Mouse (Mus musculus): ENCODE results near the gene Card6.
"Not testable (repeated sequence)": the region's sequence is repeated elsewhere in the genome, so short reads cannot be mapped to it uniquely, and the experiment has no call there.

Card6 gene

DNA sequence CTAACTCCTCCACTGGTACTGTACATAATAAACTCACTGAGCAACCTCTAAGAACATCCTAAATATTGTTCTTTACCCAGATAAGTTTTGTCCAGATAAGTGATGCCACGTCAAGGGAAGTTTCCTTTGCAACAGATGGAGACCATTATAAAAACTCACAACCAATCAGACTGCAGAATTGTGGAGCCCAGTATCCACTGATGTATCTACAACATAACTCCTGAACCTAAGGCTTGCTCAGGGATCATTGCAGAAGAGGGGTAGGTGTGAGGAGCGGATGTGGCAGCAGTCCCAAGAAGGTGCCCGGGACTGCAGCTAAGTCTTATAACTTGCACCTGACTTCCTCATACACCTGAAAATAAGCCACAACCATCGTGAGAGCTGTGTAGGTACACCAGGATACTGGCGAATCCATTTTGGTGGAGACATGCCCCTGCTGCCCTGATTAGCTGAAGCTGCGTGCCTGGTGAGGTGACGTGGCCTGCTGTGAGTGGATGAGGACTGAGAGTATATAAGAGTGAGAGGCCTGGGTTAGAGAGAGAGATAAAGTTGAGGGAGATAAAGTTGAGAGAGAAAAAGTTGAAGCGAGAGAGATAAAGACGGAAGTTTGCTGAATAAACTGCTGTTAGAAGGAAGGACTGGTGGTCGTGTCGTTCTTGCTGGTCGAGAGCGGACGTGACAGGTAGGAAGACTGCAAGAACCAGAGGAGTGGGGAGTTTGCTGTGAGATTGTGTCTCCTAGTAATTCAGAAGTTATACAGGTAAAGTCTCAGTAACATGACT, 22.7 kb upstream of the Card6 start:
- DNase-seq (ENCODE audit: low spot score): not testable (repeated sequence)

DNA sequence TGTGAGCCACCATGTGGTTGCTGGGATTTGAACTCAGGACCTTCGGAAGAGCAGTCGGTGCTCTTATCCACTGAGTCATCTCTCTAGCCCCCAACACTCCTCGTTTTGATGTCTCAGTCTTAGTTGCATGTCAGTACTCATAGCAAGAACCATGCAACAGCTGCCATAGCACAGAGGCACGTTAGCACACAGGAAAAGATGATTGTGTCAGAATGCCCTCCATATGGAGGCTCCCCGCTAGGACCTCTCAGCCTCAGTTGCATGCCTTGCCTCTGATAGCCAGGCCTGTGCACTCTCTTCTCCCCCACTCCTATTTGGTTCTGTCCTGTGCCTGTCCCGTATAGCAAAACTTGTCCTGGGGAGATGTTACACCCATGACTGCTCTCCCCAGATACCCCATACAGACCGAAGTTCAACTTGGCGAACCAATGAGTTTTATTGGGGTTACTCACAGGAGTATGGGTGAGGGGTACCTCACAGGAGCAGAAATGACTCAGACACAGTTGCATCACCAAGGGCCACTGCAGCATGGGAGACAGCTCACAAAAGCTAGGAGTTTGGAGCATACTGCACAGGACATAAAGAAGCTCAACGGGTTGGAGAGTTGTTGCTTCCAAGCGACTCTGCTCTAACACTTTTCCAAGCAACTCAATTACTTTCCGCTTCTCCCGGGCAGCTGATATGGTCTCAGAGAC, 20.9 kb upstream of the Card6 start:
- no peak for DNase-seq (ENCODE audit: low spot score)

DNA sequence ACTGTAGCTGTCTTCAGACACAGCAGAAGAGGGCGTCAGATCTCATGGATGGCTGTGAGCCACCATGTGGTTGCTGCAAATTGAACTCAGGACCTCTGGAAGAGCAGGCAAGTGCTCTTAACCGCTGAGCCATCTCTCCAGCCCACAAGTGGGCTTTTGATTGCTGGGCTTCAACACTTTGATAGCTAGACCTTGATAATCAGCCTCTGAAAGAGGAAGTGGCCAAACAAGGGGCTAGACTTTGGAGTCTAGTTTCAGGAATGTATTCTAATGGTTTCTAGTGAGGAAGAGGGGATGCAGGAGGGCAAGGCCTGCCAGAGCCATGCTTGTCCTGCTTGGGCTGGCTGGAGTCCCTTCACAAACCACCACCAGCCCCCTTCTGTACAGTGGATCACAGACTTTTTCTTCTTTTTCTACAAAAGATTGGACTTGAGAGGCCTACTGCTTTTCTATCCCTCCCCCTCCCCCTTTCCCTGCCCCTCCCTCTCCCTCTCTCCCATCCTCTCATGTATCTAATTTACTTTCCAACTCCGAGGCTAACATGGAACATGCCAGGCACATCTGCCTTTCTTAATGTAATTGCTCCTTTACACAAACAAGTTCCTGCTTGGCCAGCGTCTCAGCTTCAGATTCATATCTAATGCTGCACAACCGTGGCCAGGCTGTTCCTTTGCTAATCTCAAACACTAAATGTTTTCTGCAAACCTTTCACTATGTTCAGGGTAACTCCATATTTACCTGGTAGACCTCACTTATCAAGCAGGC, 20.0 kb upstream of the Card6 start:
- DNase-seq (ENCODE audit: low spot score): no peak

DNA sequence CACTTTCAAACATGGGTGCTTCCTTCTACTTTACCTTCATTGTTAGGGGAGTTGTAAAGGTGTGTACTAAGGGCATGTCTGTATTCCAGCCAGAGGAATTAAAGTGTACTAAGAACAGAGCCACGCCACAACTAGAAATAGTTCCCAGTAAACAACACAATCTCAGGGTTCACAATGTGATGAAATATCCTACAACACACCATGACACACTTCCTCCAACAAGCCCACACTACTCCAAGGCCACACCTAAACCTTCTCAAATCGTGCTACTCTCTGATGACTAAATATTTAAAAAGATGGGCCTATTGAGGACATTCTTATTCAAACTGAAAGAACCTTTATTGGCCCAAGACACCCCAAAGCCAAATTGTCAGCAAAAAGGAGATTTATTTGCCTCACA, 19.1 kb upstream of the Card6 start:
- no peak for DNase-seq (ENCODE audit: low spot score)

DNA sequence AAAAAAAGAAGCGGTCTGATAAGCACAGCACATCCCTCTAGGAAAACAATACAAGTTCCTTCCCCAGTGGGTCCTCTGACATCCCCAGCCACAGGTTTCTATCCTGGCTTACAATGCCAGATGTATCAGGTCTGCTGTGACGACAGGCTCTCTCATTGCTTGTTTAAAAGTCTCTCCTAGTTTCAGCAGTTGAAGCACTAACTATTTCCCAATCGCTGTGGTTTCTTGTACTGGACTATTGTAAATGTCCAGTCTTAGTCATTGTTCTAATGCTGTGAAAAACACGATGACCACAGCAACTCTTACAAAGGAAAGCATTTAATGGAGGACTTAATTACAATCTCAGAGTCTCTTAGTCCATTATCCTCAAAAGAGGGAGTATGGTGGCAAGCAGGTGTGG, 18.1 kb upstream of the Card6 start:
- DNase-seq (ENCODE audit: low spot score): no peak

DNA sequence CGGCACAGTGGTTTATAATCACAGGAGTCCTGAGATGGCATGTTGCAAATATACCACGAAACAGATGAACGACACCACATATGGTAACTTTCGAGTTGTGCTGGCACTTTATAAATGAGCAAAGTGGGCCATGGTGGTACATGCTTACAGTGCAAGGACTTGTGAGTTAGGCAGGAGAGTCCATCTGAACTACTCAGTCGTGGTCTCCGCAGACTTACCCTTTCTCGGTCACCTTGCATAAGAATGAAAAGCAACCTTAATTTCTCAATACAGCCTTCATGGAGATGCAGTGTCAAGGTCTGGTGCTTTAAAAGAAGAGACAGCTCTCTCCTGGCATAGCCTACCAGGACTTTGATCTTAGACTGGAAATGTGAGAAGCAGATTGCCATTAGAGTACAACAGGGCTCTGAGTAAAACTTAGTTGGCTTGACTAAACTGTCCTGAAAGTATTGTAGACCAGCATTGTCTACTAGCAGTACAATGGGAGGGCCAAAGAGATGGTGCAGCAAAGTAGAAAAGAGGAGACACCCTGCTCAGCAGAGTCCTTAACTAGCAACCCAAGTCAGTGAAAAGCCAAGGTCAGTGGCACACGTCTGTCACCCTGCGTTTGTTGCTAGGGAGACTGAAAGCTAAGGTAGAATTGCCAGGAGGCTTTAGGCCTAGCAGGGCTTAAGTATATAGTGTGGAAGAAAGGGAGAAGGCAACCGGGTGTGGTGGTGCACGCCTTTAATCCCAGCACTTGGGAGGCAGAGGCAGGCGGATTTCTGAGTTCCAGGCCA, 13.4 kb upstream of the Card6 start:
- DNase-seq (ENCODE audit: low spot score): no peak

DNA sequence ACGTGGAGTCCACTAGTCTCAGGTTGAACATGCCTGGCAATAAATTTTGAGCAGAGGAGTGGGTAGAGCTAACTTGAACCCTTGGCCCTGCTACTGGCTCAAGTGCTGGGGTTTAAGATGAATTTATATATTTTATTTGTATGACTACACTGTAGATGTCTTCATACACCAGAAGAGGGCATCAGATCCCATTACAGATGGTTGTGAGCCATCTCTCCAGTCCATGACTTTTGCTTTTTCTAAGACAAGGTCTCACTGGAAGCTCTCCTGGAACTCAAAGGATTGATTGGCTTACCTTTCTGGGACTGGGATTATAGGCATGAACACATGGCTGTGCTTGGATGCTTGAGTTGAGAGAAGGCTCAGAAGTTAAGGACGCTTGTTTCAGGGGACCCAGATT, 11.4 kb upstream of the Card6 start:
- no peak for DNase-seq (ENCODE audit: low spot score)

DNA sequence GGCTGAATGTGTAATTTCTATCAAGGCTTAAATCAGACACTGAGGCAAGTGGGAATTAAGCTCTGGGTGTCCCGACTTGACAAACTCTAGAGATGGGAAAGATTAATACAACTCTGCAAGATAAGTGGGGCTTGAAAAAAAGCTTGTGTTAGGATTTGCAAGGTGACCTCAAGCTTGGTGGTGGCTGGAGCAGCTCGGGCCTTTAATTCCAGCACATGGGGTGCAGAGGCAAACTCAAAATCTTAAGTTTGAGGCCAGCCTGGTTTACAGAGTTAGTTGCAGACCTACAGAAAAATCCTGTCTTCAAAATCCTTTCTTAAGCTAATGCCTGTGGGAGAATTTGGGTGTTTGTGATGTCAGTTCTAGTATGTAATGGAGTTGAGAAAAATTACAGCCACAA, 10.9 kb upstream of the Card6 start:
- DNase-seq (ENCODE audit: low spot score): no peak

DNA sequence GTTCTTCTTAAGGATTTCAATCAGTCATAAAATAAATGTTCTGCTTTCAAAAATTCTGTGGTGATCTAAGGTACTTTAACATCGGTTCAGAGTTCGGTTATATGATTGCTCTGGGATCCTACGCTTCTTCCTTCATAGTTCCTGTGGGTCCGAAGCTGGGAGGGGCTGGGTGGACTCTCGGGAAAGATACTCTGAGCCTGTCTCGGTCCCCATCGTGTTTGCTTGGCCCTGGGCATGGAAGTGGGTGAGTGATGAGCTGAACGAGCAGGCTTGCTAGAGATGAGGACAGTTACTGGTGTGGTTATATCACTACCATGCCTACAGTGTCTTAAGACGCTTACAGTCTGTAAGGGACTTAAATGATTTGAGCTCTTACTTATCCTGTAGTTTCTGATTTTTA, 10.3 kb upstream of the Card6 start:
- no peak for DNase-seq (ENCODE audit: low spot score)

DNA sequence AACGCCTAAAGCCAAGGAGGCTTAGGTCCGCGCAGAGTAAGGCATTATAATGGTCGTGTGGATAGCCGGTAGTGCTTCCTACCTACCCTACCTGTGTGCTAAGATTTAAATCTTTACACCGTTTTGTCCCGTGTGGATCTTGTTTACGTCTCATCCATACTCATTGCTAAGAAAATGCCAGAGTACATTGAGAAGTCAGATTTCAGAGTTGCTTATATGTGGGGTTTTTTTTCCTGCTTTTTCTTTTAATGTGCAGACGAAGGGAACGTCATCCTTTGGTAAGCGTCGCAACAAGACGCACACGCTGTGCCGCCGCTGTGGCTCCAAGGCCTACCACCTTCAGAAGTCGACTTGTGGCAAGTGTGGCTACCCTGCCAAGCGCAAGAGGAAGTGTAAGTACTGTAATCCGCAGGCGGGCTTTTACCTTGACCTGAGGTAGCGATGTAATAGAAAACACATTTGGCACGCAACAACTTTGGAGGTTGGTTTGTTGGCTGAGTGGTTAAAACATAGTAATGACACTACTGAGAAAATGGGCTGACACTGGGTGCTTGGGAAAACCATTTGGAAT, 8.8 kb upstream of the Card6 start:
- DNase-seq (ENCODE audit: low spot score): no peak

DNA sequence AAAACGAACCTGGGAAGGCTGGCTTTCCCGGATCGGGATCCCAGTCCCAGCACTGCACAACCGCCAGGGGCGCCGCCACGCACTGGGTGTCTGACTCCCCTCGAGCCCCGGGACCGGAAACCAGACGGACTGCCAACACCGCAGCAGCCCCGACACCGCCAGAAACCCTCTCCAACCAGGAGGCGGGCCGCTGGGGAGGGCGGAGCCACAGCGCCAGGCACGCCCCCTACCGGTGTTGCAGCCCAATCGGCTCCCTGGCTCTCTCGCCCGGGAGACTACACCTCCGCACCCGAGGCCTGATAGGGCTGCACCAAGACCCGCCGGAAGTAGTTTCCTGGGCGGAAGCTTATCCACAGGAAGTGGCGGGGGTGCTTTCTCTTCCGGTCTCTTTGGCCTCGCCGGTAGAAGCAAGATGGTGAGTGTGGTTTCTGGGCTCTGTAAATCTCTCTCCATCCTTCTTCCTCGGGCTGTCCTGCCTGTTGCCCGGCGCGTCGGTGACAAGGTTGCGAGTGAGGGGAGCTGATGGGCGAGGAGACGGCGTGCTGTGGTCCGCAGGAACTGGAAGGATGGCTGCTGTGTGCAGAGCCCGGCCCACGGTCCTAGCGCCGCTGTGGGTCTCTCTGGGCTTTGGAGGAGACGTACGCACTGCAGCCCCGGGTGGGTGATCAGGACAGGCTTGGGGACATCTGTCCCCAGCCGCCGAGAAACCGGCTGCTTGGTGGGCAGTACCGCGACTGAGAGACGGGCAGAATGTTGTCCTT, 8.1 kb upstream of the Card6 start, which contains the start of gene Rpl37:
Gene Rpl37 (plus strand): TSS at position 376 of the 761 bp plus-strand sequence.
- peak; percentile 99 for DNase-seq (ENCODE audit: low spot score)

DNA sequence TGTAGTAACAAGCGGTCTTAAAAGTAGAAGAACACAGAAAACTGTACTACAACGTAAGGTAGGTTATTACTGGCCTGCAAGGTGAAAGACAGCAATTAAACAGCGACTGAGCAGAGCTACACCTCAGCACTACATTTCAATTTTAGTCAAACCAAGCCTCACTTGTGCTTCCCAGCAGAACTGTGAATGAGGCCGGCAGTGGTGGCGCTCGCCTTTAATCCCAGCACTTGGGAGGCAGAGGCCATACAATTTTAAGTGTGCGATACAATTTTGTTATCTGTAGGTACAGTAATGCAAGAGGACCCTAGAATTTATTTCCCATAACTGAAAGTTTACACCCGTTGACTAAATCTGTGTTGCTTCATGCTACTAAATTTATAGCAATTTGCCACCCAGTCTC, 6.8 kb upstream of the Card6 start:
- no peak for DNase-seq (ENCODE audit: low spot score)

DNA sequence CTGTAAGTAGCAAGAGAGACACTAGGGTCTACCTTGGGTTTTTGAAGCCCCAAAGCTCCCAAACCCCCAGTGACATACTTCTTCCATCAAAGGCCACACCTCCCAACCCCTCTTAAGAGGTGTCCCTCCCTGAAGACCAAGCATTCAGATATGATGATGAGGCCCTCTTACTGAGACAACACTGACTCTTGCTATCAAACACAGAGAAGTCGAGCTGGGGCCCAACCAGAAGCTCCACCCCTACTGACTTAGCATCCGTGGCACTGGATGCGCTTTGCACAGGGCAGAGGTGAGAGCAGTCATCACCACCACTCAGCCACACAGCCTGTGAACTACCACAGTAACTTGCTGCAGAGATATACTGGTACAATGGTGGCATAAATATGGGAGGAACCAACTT, 4.3 kb upstream of the Card6 start:
- no peak for DNase-seq (ENCODE audit: low spot score)

DNA sequence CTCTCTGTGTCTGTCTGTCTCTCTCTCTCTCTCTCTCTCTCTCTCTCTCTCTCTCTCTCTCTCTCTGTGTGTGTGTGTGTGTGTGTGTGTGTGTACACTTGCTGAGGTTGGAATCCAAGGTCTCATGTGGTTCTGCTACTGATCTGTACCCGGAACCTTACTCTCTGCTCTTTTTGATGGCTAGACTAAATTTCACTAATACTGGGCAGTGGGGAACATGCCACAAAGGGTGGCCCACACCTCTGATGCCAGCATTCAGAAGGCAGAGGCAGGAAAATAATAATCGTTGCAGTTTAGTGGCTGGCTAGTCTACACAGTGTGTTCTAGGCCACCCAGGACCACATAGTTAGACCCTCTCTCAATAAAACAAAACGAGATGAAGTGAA, 309 bp upstream of the Card6 start:
- no peak for DNase-seq (ENCODE audit: low spot score)

DNA sequence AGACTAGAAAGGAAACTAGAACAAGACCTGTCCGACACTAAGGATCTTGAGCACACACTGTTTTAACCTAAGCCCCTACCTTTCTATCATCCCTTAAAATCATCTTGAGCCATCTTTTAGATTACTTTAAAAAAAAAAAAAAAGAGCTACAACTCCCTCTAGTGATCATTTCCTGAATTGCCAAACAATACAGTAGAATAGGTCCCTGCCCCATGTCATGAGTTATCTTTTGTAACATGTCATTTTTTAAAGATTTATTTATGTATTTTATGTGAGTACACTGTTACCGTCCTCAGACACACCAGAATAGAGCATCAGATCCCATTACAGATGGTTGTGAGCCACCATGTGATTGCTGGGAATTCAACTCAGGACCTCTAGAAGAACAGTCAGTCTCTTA, 2.0 kb downstream of the Card6 start:
- peak; percentile 36 for DNase-seq (ENCODE audit: low spot score)

DNA sequence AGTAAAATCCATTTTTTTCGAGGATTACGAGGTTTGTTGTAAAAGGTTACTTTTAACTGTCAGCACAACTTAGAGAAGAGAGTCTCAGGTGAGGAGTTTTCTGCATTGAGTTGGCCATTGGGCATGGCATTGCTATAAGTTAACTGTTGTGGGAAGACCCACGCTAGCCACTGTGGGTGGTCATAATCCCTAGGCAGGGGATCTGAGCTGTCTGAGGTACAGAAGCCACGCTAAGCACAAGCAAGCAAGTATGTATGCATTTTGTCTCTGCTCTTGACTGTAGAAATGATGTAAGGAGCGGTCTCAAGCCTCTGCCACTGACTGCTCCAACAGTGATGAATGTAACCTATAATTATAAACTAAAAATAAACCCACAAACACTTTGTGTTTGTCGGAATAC, 2.4 kb downstream of the Card6 start:
- DNase-seq (ENCODE audit: low spot score): no peak

DNA sequence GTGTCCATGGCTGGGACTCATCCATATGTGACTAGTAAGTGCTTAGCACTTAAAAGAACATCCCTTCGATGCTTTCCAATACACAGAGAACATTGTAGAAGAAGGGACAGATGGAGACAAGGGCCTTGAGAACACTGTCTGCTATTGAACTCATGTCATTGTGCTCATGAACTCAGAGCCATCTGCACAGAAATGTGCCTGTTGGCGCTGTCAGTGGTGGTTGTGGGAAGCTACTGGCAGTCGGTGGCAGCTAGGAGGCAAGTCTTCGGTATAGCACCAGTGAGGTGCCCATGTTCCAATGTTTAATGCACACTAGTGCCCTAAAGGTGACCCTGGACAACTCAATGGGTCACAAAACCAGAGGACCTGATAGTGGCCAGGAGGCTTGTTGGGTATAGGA, 6.0 kb downstream of the Card6 start:
- no peak for DNase-seq (ENCODE audit: low spot score)

DNA sequence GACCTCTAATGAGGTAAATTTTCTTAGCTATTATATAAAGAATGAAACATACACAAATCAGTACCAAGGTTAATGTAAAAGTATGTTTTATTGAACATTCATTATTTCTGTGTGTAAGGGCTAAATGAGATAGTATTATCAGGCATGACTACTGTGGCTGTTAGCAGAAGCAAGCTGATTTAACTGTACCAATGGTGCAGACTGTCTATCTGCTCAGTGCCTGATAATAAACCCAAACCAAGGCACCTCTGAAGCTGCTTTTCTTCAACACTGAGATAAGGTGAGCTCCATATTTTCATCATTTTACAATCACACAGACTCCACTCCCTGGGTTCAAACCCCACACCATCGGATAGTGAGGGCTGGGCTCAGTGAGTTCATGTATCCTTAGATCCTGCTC, 11.0 kb downstream of the Card6 start:
- no peak for DNase-seq (ENCODE audit: low spot score)

DNA sequence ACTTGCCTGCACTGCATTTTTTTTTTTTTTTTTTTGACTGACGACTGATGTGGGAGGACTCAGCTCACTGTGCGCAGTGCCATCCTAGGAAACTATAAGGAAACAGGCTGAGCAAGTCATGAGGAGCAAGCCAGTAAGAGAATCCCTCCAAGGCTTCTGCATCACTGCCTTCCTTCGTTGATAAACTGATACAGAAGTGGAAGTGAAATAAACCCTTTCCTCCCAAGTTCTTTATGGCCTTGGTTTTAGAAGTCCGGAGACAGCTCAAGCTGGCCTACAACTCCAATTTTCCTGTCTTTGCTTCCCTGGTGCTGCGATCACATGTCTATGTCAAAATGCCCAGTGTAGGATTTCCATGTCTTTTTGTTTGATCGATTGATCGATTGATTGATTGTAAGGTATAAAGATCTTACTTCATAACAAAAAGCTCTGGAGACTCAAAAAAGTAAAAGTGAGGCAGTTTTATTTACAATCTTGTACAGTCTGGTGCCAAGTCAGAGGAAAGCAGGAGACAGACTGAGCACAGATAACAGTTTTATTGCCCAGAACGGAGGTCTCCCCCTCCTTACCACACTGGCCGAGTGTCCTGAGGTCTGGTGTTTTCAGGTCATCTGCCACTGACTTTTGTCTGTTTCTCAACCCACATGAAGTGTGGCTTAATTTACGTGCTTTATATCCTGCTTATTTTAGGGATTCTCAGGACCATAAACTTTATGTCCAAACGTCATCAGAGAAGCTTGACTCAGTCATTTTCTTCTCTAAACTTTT, 12.6 kb downstream of the Card6 start:
- no peak for DNase-seq (ENCODE audit: low spot score)

DNA sequence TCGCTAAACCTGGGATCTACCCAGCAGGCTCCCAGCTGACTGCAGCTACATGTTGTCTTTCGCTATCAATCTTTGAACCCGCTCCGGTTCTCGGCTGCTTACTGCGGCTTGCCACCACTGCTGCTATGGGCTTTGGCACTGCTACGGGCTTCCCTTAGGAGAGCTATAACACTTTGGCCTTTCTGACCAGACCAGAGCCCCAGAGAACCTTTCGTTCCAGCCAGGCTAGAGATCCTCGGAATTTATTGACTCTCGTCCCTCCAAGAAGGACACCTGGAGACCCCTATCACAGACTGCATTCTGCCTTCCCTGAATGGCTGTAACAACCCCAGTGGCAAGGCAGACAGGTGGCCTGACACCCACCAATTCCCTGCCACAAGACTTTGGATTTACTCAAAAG, 18.2 kb downstream of the Card6 start:
- no peak for DNase-seq (ENCODE audit: low spot score)

Measured in lung, postnatal 25 days (tissue).